Mouse (Mus musculus): ENCODE data around the gene Slc1a5.

GRCm38 (mm10) chr7:16782555-16783125, 1.5 kb downstream of the Slc1a5 start:
- TF ChIP-seq CTCF (IDR thresholded peaks at IDR 0.05; ENCODE audit: low read depth) (no peak), EP300 (IDR thresholded peaks at IDR 0.05; ENCODE audit: low read depth) (no peak)

Data from heart, postnatal 0 days (tissue).